Mouse (Mus musculus) adrenal gland, adult 2 months (tissue): ENCODE measurements at regions not wholly inside any gene's neighbourhood (a gene's known extent, or its start where the extent isn't known, plus 50 kb on each side); places are given as distances from the start of the nearest gene placed in this dataset.

Experiments used
- DNase-seq: peaks from one replicate; pipeline ENCODE4 v3.0.0; 2021

DNA sequence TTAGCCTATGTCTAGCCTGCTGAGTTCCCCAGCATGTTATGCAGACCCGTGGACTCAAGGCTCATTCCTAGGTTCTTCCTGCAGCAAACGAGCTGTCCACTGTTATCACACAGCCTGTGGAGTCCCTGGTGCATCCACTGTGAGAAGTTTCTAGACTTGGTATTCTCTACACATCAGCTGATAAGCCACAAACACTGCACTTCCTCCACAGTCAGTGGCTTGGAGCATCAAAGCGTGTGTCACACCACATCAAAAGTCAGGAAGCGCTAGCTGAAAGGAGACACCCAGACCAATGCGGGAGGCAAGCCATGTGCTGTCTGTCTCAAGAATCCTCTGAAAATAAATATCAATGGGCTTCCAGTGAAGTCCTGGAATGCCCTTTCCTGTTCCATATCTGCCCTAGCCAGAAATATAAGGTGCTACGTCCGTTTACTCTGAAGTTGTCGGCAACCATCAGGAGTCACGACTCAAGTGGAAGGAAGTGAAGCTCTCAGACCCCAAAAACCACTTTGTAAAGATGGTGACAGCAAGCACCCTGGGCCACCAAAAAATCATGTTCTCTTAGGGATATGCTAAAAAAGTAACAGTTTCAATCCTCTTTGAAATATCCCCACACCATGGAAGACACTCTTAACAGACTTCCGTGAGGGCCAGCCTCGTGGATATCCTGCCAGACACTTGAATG lies 227.7 kb downstream of the Adgrl2 start:
- no peak for DNase-seq

DNA sequence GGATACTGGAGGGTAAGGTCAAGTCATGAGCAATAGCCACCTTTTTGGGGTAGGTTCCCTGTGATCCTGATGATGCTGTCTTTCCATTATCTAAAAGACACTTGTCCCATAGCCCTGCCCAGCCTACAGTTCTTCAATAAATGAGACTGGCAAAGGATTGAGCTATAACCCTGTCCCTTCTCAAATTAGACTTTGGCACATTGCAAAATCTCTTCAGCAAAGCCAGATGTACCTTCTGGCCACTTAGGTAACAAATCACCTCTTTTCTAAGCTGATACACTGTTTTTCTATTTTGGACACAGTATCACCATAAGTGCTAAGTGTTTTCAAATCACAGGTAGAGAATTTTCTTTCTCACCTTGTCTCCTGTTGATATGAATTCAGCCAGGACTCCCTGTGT lies 228.8 kb downstream of the Adgrl2 start:
- DNase-seq, result no peak

DNA sequence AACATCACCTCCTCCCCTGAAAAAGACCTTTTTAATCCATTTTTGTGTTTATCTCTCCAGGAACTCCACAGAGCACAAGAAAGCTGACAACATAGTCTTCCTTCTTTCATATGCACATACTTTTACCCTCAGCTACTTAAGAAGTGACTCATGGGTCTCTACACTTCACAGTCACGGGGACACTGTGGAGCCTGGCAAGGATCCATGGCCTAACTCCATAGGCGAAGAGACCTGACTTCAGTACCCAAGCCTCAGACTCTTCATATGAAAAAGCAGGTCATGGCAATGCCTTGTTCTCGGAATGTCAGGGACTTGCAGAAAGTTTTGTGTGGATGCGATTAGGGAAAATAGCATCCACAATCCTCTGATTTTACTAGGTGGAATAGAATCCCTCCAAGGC lies 230.9 kb downstream of the Adgrl2 start:
- peak; percentile 31 for DNase-seq

DNA sequence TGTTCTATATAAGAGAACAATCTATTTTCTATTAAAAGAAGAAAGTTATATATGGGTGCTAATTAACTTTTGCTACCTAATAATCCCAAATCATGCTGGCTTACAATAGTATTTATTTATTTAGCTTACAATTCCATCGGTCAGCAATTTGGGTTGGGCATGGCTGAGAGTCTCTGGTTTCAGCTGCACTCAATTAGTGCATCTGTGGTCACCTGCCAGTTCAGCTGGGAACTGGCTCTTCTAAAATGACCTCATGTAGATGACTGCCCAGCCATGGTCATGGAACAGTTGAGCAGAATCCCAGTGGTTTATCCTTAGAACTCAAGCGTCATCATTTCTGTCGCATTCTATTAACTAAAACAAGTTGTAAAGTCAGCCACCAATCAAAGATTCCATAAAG lies 244.1 kb downstream of the Adgrl2 start:
- DNase-seq, result no peak

DNA sequence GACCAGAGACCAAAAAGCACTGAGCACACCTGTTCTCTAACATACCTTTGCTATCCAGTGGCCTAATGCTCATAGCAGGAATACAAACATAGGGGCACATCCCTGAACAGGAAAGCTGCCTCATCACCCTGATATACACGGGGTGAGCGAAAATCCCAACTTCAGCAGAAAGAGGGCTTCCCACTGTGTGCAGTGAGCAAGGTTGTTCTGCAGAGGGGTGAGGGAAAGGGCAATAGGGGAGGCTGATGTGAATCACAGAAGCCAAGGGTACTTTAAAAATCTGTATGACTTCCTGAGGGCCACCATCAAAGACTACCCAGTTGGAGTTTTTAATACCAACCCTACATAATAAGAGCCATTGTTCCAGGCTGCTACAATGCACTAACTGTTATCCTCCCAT lies 245.7 kb downstream of the Adgrl2 start:
- no peak for DNase-seq

DNA sequence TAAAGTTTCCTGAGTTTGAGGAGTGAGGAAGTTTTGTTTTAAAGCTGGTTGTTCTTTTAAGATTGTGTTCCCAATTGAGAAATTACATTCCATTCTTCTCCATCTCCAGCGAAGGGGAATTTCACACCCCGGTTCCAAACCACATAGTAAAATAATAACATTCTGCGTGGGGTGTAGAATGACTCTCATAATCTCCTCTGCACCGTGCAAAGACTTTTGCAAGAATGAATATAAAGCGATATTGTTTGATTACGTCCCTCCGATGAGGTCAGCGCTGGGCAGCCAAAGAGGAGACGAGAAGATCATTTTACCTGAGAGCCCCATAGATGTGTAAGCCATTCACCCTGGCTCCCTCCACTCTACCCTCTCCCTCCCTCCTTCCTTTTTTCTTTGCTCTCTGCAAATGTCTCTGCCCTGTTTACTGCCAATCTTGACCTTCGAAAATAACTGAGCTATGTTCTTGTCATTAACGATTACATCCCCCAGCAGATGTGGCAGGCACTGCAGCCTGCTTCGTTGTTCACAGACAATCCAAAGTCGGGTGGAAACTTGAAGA lies 256.1 kb downstream of the Adgrl2 start:
- DNase-seq, result no peak

DNA sequence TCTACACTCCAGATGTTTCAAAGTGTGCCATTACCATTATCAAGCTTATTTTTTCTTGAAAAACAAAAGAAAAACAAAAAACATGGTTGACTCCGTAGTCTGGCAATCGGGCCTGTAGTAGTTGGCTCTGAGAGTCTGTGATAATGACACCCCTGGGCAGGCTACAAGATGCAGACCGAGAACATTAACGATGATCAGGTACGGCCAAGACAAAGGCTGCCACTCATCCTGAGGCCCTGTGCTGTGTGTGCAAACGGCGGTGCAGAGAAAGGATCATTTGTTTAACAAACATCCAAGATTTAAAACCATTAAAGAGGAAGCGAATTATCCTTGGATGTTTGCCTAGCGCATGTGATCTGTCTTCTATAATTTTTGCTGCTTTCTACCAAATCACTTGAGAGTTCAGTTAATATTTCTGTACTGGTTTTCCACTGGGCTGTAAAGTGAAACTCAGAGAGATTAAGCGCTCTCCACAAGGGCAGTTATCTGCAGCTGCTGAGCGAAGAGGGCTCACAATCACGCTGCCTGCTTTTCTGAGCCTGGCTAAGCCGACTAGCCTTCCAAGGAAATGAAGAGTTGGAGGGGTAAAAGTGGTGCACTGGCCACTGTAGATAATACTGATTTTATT lies 257.0 kb downstream of the Adgrl2 start:
- no peak for DNase-seq

DNA sequence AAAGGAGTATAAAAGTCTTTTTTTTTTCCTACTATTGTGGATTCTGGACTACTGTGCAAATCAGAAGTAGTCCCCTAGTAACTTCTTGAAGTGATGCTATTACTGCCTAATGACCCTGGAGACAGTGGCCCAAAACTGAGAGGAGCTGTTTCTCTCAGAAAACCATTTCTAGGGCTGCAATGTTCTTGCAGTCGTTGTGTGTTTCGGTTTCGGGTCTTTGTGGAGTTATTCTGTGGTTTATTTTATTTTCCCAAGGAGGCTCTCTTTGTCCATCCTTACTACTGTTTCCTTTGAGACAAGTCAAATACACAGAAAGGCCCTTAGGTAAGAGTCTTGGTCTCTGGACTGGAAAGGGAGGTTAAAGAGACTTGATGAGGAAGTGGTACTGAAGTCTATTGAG lies 258.9 kb downstream of the Adgrl2 start:
- no peak for DNase-seq

DNA sequence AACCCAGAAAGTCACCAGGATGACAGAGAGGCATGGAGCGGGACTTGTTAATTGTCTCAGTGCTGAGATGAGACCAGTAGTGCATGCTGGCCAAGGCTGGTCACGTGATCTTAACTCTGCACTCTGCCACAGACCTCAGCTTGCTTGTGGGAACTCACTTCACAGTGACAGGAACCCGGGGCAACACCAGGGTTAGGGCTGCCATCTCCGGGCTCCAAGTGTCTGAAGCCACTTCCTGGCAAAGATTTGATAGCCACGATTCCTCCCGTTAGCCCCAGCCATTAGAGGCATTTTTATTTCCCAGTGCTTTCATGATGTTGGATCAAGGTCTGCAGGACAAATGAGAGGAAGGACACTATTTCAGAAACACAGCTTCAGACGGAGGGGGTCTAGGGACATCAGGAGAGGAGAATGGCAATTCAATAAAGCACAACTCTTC lies 261.1 kb downstream of the Adgrl2 start:
- DNase-seq, result peak; percentile 17

DNA sequence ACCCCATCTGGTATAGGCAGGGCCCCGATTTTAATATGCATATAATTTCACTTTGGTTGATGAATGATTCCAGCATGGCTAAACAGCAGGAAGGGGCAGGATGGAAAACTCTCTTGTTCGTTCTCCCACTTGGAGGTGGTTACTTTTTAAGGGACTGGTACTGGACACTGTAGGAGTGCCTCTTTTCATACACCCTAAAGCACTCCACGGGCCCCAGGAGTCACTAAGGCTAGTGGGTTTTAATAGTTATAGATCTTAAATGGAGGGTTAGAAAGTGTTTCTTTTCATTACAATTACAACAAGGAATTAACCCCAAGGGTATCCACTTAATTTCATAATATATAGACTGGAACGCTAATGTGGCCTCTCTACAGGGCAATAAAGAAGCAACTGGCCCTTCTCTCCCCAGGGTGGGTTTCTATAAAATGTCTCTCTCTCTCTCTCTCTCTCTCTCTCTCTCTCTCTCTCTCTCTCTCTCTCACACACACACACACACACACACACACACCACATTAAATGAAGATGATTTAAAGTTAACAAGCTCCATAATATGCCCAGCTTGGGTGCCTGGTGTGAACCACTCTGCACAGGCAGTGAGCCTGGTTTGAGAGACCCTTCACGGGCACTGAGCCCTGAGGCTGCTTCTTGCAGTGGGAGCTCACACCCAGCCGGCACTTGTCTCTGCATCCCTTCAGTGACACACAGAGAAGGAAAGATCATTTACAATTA lies 261.7 kb downstream of the Adgrl2 start:
- DNase-seq, result no peak

DNA sequence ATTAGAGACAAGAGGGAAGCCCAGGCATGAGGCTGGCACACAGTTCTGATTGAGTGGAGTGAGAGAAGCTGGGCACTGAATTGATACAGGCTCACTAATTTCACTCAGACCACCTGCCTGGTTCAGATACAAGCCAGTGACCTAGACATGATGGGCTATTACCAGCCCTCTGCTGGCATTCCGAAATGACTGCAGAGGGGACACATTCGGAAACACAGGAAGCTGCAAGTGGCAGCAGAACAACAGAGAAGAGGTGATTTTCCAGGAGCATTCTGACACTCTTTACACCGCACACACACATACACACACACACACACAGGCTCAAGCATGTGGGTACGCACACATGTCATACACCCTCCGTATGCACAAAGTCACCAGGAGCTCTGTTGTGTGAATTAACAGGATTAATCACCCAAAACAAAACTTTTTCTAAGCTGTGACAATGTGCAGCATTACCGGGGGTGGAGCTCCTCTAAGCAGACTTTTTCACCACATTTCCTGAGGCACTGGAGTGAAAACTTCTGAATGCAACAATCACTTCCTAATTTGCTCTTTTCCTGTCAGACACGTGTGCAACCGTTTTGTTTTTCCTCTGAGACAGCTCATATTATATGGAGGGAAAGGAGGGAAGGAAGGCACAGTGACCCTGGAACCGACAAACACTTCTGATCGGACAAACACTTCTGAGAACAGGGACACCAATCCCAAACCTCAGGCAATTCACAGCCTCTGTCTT lies 263.6 kb downstream of the Adgrl2 start:
- DNase-seq, result no peak

DNA sequence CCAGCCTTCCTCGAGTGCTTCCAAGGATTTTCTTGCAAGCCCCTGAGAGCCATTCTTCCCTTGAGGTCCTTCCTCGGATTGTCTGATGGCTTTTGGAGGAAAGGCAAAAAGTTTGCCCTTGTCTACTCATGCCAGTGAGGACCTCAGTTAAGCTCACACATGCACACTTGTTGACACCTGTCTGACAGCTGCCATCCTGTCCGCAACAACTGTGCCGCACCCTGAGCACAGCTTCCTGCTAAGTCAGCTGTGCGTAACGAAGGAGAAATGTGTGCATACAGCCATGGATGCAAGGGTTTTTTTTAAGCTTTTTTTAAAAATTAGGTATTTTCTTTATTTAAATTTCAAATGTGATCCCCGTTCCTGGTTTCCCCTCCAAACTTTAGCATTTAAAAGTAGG lies 293.8 kb downstream of the Adgrl2 start:
- no peak for DNase-seq

DNA sequence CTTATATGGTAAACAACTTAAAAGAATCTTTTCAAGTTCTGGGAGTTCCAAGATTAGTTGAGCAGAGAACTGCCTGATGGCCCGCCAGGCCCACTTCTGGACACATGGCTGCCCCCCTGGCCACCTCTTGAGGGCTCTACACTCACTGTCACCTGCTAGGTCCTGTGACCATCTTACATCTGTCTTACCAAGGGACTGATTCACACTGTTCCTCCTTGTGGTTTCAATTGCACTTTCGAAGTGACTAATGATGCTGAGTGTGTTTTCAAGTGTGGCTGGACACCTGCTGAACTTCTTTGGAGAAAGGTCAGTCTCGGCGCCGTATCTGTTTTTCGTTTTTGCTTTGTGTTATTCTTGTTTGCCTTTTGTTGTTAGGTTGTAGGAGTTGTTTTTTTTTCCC lies 294.9 kb downstream of the Adgrl2 start:
- no peak for DNase-seq

DNA sequence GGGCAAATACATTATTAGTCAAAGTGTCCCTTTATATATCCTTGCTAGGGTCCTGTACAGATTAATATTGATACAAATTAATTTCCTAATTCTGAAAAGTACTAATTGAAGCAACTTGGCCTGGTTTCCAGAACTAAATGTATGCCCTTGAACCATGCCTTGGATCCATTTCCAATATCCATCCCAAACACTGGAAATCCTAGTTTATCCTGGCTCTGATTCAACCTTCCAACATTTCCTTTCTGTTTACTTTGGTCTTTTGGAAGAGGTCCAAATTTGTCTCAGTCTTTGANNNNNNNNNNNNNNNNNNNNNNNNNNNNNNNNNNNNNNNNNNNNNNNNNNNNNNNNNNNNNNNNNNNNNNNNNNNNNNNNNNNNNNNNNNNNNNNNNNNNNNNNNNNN lies 307.2 kb downstream of the Adgrl2 start:
- no peak for DNase-seq

DNA sequence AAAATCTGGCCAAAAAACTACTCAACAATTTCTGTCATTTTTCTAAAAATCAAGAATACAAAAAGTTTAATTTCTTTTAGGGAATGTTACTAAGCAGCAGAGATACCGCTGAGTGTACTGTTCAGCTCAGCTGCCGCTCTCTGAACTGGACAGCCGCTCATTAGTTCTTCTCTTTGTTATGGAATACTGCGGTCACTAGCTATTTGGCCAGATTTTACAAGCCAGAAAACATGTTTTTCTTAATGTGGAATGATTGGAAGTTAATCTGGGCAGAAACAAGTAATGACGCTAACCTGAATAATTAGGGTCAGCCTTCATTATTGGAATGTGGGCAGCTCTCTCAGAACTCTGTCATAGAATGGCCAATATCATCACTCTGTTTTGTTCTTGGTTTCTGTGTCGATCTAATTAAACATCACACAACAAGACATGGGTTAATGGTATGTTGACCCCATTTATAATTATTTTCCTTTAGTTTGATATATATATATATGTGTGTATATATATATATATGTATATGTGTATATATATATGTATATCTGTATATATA lies 307.8 kb downstream of the Adgrl2 start:
- no peak for DNase-seq

DNA sequence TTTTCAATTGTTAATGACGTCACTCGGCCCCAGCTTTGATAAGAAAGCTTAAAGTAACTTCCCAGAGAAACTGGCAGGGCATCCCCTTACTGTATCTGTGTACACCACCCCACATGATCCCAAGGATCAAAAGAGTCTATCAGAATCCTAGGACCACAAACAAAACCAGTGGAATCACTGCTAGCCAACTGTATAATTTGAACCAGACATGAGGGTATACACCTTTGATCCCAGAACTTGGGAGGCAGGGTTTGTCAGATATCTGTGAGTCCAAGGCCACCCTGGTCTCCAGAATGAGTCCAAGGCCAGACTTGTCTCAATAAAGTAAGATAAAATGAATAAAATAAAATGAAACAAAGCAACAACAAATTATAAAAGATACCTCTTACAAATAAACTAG lies 309.2 kb downstream of the Adgrl2 start:
- peak; percentile 38 for DNase-seq

DNA sequence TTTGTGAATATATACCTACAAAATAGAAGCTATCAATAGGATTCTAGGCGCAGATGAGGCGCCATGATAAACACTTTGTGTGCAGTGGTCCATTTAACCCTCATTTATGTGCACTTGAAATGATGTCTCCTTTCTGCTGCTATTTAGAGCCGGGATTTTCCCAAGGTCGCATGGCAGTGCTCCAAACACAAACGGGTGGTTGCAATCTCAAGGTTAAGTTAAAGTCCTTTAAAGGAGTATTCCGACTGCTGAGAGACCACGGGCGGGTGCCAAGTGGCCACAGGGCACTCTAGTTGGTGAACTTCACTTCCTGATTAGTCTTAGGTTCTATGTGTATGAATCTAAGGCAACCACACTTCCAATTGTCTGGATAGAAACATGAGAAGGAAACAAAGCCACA lies 309.6 kb downstream of the Adgrl2 start:
- peak; percentile 79 for DNase-seq

DNA sequence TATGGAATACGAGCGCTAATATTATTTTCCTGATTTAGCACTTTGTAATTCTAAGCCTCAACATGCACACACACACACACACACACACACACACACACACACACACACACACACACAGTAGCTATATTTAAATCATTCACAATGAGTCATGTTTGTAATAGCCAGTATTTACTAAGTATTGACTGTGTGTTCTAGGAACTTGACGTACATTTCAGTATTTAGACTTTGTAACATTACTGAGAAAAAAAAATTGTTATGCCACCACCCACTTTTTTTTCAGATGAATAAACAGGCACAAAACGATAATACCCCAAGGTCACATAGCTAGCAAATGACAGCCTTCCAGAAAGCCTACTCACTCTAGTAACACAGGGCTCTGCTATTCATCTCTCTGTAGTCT lies 310.3 kb downstream of the Adgrl2 start:
- no peak for DNase-seq

DNA sequence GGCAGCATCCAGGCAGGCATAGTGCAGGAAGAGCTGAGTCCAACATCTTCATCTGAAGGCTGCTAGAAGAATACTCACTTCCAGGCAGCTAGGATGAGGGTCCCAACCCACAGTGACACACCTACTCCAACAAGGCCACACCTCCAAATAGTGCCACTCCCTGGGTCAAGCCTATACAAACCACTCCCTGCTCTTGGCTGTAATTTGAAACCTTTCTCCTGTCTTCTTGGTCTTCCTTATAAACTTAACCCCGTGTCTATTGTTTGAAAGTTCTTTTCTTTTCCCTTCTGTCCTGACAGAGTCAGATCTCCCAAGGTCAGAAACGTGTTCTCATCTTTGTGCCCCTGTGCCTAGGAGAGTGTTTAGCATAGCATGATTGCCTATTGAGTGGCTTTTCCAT lies 311.2 kb downstream of the Adgrl2 start:
- no peak for DNase-seq

DNA sequence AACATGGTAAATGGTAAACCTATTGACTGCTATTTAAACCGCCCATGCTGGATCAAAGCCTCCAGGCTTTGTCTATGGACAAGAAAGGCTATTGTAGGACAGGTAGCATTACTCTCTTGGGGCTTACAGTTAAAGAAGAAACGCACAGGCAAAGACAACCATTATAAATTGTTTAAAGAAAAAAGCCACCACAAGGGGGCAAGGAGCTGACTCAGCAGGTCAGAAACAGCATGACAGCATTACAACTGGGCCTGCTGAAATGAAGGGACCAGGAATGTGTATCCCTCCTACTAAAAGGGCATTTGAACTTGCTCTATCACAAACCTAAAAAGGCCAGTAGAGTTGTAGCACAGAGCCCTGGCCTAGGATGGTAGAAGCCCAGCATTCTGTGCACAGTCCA lies 314.3 kb downstream of the Adgrl2 start:
- DNase-seq, result no peak

DNA sequence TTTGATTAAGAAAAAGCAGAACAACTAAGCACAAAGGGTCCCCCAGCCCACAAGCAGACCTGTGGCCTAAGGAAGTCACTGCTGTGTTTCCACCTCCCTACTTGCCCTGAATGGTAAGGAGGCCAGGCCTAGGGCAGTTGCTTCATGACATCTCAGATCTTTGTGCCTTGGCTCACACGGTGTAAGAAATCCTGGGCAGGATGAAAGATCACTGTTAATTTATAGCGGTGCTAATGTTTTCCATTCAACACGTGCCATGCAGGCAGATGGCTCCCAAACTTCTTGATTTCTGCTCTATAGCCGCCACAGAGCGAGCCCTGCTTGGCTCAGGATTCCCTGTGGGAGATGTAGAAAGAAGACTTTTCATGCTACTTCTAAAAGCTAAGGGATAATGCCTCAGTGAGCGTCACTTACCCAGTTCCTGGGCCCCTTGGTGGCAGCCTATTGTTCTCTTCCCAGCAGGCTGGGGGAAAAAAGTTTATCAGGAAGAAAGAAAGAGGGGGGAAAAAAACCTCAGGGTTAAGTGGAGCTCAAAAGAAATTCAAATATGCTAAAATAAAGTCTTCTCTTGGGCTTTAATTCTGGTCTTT lies 327.4 kb downstream of the Adgrl2 start:
- no peak for DNase-seq

DNA sequence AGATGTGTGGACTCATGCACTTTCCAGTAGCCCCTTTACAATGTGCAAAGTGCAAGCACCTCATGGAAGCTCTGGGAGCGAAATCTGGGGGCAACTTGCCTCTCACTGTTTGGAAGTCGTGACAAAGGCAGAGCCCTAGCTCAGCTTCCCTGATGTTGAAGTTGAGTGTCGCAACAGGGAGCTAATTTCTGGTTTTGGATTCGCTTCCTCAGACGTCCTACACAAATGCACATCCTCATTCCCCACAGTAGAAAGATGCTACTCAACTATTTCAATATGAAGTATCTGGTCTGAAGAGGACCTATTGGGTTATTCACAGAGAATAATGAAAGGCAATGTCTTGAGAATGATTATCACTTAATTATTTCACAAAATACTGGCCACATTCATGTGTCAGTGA lies 331.3 kb downstream of the Adgrl2 start:
- no peak for DNase-seq
